Mouse (Mus musculus) 416B (cell line): ENCODE measurements at regions not wholly inside any gene's neighbourhood (a gene's known extent, or its start where the extent isn't known, plus 50 kb on each side); places are given as distances from the start of the nearest gene placed in this dataset.

ENCODE experiments used
- DNase-seq: peaks from one replicate; pipeline ENCODE4 v3.0.0; 2011; ENCODE audit warnings: low read depth

GRCm38 (mm10) chr13:107700268-107701139 lies 343.7 kb upstream of the Smim15 start:
- DNase-seq: peak; percentile 92

- DNase-seq: no peak
Measured at GRCm38 (mm10) chr13:107699251-107699650, 345.0 kb upstream of the Smim15 start.

GRCm38 (mm10) chr13:107698345-107698744 lies 345.9 kb upstream of the Smim15 start:
- no peak for DNase-seq

- DNase-seq: no peak
Measured at GRCm38 (mm10) chr13:107692123-107692830, 352.0 kb upstream of the Smim15 start.

- DNase-seq: no peak
Measured at GRCm38 (mm10) chr13:107688972-107689371, 355.3 kb upstream of the Smim15 start.

GRCm38 (mm10) chr13:107685231-107685630 lies 359.0 kb upstream of the Smim15 start:
- DNase-seq: no peak

- no peak for DNase-seq
Measured at GRCm38 (mm10) chr13:107683909-107684308, 360.3 kb upstream of the Smim15 start.

- DNase-seq: no peak
Measured at GRCm38 (mm10) chr13:107681719-107682118, 362.5 kb upstream of the Smim15 start.

GRCm38 (mm10) chr13:107678860-107679259 lies 365.4 kb upstream of the Smim15 start:
- no peak for DNase-seq

GRCm38 (mm10) chr13:107677091-107677470 lies 367.2 kb upstream of the Smim15 start:
- peak; percentile 10 for DNase-seq

- peak; percentile 32 for DNase-seq
Measured at GRCm38 (mm10) chr13:107676310-107677090, 367.7 kb upstream of the Smim15 start.

GRCm38 (mm10) chr13:107672166-107672565 lies 372.1 kb upstream of the Smim15 start:
- DNase-seq: no peak

- no peak for DNase-seq
Measured at GRCm38 (mm10) chr13:107668509-107668908, 375.7 kb upstream of the Smim15 start.

GRCm38 (mm10) chr13:107665775-107666174 lies 378.5 kb upstream of the Smim15 start:
- DNase-seq: no peak

GRCm38 (mm10) chr13:107664197-107664596 lies 380.0 kb upstream of the Smim15 start:
- DNase-seq: no peak

GRCm38 (mm10) chr13:107663745-107664144 lies 380.5 kb upstream of the Smim15 start:
- no peak for DNase-seq

GRCm38 (mm10) chr13:107661414-107661813 lies 382.8 kb upstream of the Smim15 start:
- DNase-seq: no peak

- no peak for DNase-seq
Measured at GRCm38 (mm10) chr13:107645865-107646645, 398.2 kb upstream of the Smim15 start.

- DNase-seq: no peak
Measured at GRCm38 (mm10) chr13:107645121-107645864, 399.0 kb upstream of the Smim15 start.

GRCm38 (mm10) chr13:107644705-107645104 lies 399.5 kb upstream of the Smim15 start:
- no peak for DNase-seq
